Mouse (Mus musculus) heart, postnatal 4 days (tissue): ENCODE data around the gene Nyx. TPM values are rescaled to one million over a fixed set of nuclear protein-coding genes. Genes with fewer than 3 reads are reported as not detected.
A peak's percentile ranks its signal among the peaks of the same experiment; 100 is the strongest.

Experiments used
- DNase-seq: peaks from one replicate; pipeline ENCODE4 v3.0.0; 2021
- total RNA-seq, 2 experiments: library from RNA; stranded (reverse); gene quantifications; 2 replicates each; pipeline ENCODE4 v1.2.3; 2021

Gene Nyx
- total RNA-seq, 2 experiments from 2014 or later, result 0.14 to 0.24 TPM

- DNase-seq, result no peak
These were observed 27.0 kb downstream of the Nyx start for GRCm38 (mm10) chrX:13492922-13493321.

GRCm38 (mm10) chrX:13494892-13495703, 29.2 kb downstream of the Nyx start:
- DNase-seq, result no peak

GRCm38 (mm10) chrX:13500284-13500683, 34.4 kb downstream of the Nyx start:
- DNase-seq, result no peak

GRCm38 (mm10) chrX:13502862-13503375, 37.0 kb downstream of the Nyx start:
- no peak for DNase-seq

GRCm38 (mm10) chrX:13504389-13504788, 38.5 kb downstream of the Nyx start:
- no peak for DNase-seq

GRCm38 (mm10) chrX:13506376-13506775, 40.5 kb downstream of the Nyx start:
- no peak for DNase-seq

GRCm38 (mm10) chrX:13513127-13513526, 47.2 kb downstream of the Nyx start:
- DNase-seq, result peak; percentile 23

- no peak for DNase-seq
These were observed 48.0 kb downstream of the Nyx start for GRCm38 (mm10) chrX:13513864-13514263.

GRCm38 (mm10) chrX:13516451-13516850, 50.5 kb downstream of the Nyx start:
- DNase-seq, result no peak

GRCm38 (mm10) chrX:13518019-13518418, 52.1 kb downstream of the Nyx start:
- DNase-seq, result no peak

- no peak for DNase-seq
These were observed 53.0 kb downstream of the Nyx start for GRCm38 (mm10) chrX:13518781-13519407.

GRCm38 (mm10) chrX:13519408-13519783, 53.5 kb downstream of the Nyx start:
- DNase-seq, result no peak

- no peak for DNase-seq
These were observed 54.7 kb downstream of the Nyx start for GRCm38 (mm10) chrX:13520566-13520965.

- no peak for DNase-seq
These were observed 55.4 kb downstream of the Nyx start for GRCm38 (mm10) chrX:13521288-13521687.

Other genes starting within 250 kb of the Nyx start
- gene Ddx3x, start 185.1 kb upstream of the Nyx start, total RNA-seq, result 100 to 1,000 TPM; 225 to 270 TPM
- gene Gpr34, start 166.0 kb downstream of the Nyx start, total RNA-seq, result 1 to 10 TPM; 1.1 TPM
- gene Gpr82, start 195.3 kb downstream of the Nyx start, total RNA-seq, result not detected